Mouse (Mus musculus) c-Kit-positive CD71-positive TER-119-positive erythroid progenitor cells, embryonic 14.5 days (primary cell): ENCODE data around the gene Polr3c.
"Not testable (repeated sequence)": the region's sequence is repeated elsewhere in the genome, so short reads cannot be mapped to it uniquely, and the experiment has no call there.

Experiments used
- DNase-seq: peaks from one replicate; pipeline ENCODE4 v3.0.0-alpha.2; 2013; ENCODE audit warnings: low spot score

The Polr3c gene

GRCm38 (mm10) chr3:96675690-96676089 is 51.7 kb downstream of the Polr3c start:
- no peak for DNase-seq

- no peak for DNase-seq
Observed at GRCm38 (mm10) chr3:96675171-96675570, 52.3 kb downstream of the Polr3c start.

GRCm38 (mm10) chr3:96674442-96674841 is 53.0 kb downstream of the Polr3c start:
- DNase-seq = no peak

- no peak for DNase-seq
Observed at GRCm38 (mm10) chr3:96673514-96673913, 53.9 kb downstream of the Polr3c start.

- no peak for DNase-seq
Observed at GRCm38 (mm10) chr3:96671519-96671918, 55.9 kb downstream of the Polr3c start.

- peak; percentile 73 for DNase-seq
Observed at GRCm38 (mm10) chr3:96669727-96670468, 57.5 kb downstream of the Polr3c start, which contains the start of gene Ankrd35. TSS of gene Ankrd35 (plus strand) at chr3:96670131.

- no peak for DNase-seq
Observed at GRCm38 (mm10) chr3:96668424-96669067, 58.9 kb downstream of the Polr3c start.

- DNase-seq = no peak
Observed at GRCm38 (mm10) chr3:96667316-96667715, 60.1 kb downstream of the Polr3c start.

- no peak for DNase-seq
Observed at GRCm38 (mm10) chr3:96666916-96667315, 60.5 kb downstream of the Polr3c start.

GRCm38 (mm10) chr3:96665732-96666363 is 61.6 kb downstream of the Polr3c start:
- not testable (repeated sequence) for DNase-seq

- peak; percentile 62 for DNase-seq
Observed at GRCm38 (mm10) chr3:96663432-96664239, 63.8 kb downstream of the Polr3c start.

- DNase-seq = no peak
Observed at GRCm38 (mm10) chr3:96662731-96663316, 64.6 kb downstream of the Polr3c start.
